Mouse (Mus musculus) neural tube, postnatal 0 days (tissue): Measurements from ENCODE around the gene Sh3bgr. TPM values are rescaled to one million over a fixed set of nuclear protein-coding genes. Genes with fewer than 3 reads are reported as not detected.

Source experiments
- polyA plus RNA-seq: library from polyadenylated mRNA; unstranded; fragments of >200 nt; fragmentation: Nextera tagmentation; extraction: Ambion mirVana; gene quantifications from 2 replicates; pipeline ENCODE4 v1.2.1, GENCODE M21; 2015

Sh3bgr gene
- polyA plus RNA-seq, result 6.3 and 10.0 TPM in 2 replicates

GRCm38 (mm10) chr16:96199913-96200701, at the start of gene Sh3bgr:
Gene Sh3bgr, plus strand, starts transcription at chr16:96200450.

GRCm38 (mm10) chr16:96191531-96192506, 8.4 kb upstream of the Sh3bgr start, which contains the start of gene Lca5l:
Gene Lca5l, minus strand, starts transcription at chr16:96192271.

DNA sequence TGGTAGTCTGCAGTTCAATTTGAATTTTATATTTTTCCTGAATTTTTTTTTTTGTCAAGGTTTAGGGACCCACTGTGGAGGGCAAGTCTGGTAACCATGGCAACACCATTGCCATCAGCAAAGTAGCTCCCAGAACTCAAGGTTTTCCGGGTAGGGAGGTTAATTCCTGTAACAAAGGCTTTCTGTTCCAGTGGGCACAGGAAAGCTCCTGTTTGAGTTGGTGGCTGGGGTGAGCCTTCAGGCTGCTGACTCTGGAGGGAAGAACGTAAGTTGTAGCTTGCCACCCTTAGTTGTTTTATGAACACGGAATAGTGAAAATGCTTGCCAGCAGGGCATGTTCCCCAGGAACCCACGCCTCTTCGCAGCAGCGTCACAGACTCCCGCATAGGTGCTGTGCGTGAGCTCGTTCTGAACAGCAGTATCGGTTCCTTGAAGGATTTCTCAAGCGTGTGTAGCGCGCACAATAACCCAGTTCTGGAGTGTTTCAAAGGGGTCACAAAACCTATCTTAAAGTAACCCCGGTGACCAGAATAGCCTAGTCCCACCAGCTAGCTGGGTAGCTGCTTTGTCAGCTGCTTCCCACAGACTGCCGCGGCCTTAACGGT, 35.2 kb downstream of the Sh3bgr start, which contains the start of gene B3galt5:
Gene B3galt5 (plus strand): TSS at position 436 of the 605 bp plus-strand sequence.

Other genes with a start within 250 kb of the Sh3bgr start
- 57.2 and 58.4 TPM in 2 replicates for gene Psmg1, start 209.5 kb upstream of the Sh3bgr start, polyA plus RNA-seq
- 130 and 138 TPM in 2 replicates for gene Brwd1, start 117.9 kb upstream of the Sh3bgr start, polyA plus RNA-seq
- 162 and 164 TPM in 2 replicates for gene Hmgn1, start 72.7 kb upstream of the Sh3bgr start, polyA plus RNA-seq
- 166 and 173 TPM in 2 replicates for gene Wrb, start 55.0 kb upstream of the Sh3bgr start, polyA plus RNA-seq
- 2.1 and 3.2 TPM in 2 replicates for gene Lca5l, start 8.2 kb upstream of the Sh3bgr start, polyA plus RNA-seq
- 8.8 and 9.0 TPM in 2 replicates for gene B3galt5, start 35.4 kb downstream of the Sh3bgr start, polyA plus RNA-seq
- gene Itgb2l, start 243.2 kb downstream of the Sh3bgr start, polyA plus RNA-seq, result 0.08 and 0.20 TPM in 2 replicates